Mouse (Mus musculus): Measurements from ENCODE around the gene Cdipt. TPM values are rescaled to one million over a fixed set of nuclear protein-coding genes. Genes with fewer than 3 reads are reported as not detected.

Cdipt gene
- total RNA-seq, 1 experiment from 2014 or later = 59.1 TPM

- no peak for ATAC-seq (ENCODE audit: extremely low read depth, insufficient number of reproducible peaks, low FRiP score, poor library complexity, severe bottlenecking)
Observed at GRCm38 (mm10) chr7:126965568-126965967, 10.1 kb upstream of the Cdipt start.

GRCm38 (mm10) chr7:126967361-126967760 is 8.4 kb upstream of the Cdipt start:
- ATAC-seq (ENCODE audit: extremely low read depth, insufficient number of reproducible peaks, low FRiP score, poor library complexity, severe bottlenecking) = no peak

- no peak for ATAC-seq (ENCODE audit: extremely low read depth, insufficient number of reproducible peaks, low FRiP score, poor library complexity, severe bottlenecking)
Observed at GRCm38 (mm10) chr7:126975493-126975892, 221 bp upstream of the Cdipt start.

- ATAC-seq (ENCODE audit: extremely low read depth, insufficient number of reproducible peaks, low FRiP score, poor library complexity, severe bottlenecking) = peak; percentile 93
Observed at GRCm38 (mm10) chr7:126975950-126976866, 494 bp downstream of the Cdipt start, which contains the start of gene Cdiptos. Cdiptos (minus strand) TSS chr7:126976098.

GRCm38 (mm10) chr7:126976878-126977459 is 1.3 kb downstream of the Cdipt start:
- no peak for ATAC-seq (ENCODE audit: extremely low read depth, insufficient number of reproducible peaks, low FRiP score, poor library complexity, severe bottlenecking)

GRCm38 (mm10) chr7:126978841-126979240 is 3.1 kb downstream of the Cdipt start:
- no peak for ATAC-seq (ENCODE audit: extremely low read depth, insufficient number of reproducible peaks, low FRiP score, poor library complexity, severe bottlenecking)

- ATAC-seq (ENCODE audit: extremely low read depth, insufficient number of reproducible peaks, low FRiP score, poor library complexity, severe bottlenecking) = no peak
Observed at GRCm38 (mm10) chr7:126981601-126982000, 5.9 kb downstream of the Cdipt start.

- no peak for ATAC-seq (ENCODE audit: extremely low read depth, insufficient number of reproducible peaks, low FRiP score, poor library complexity, severe bottlenecking)
Observed at GRCm38 (mm10) chr7:126982054-126982453, 6.3 kb downstream of the Cdipt start.

GRCm38 (mm10) chr7:126983113-126983512 is 7.4 kb downstream of the Cdipt start:
- ATAC-seq (ENCODE audit: extremely low read depth, insufficient number of reproducible peaks, low FRiP score, poor library complexity, severe bottlenecking) = no peak

GRCm38 (mm10) chr7:126984667-126985444 is 9.1 kb downstream of the Cdipt start:
- no peak for ATAC-seq (ENCODE audit: extremely low read depth, insufficient number of reproducible peaks, low FRiP score, poor library complexity, severe bottlenecking)

- no peak for ATAC-seq (ENCODE audit: extremely low read depth, insufficient number of reproducible peaks, low FRiP score, poor library complexity, severe bottlenecking)
Observed at GRCm38 (mm10) chr7:126986319-126986718, 10.6 kb downstream of the Cdipt start.

- ATAC-seq (ENCODE audit: extremely low read depth, insufficient number of reproducible peaks, low FRiP score, poor library complexity, severe bottlenecking) = no peak
Observed at GRCm38 (mm10) chr7:126988816-126989215, 13.1 kb downstream of the Cdipt start.

- no peak for ATAC-seq (ENCODE audit: extremely low read depth, insufficient number of reproducible peaks, low FRiP score, poor library complexity, severe bottlenecking)
Observed at GRCm38 (mm10) chr7:126996449-126996848, 20.7 kb downstream of the Cdipt start.

- ATAC-seq (ENCODE audit: extremely low read depth, insufficient number of reproducible peaks, low FRiP score, poor library complexity, severe bottlenecking) = no peak
Observed at GRCm38 (mm10) chr7:126999568-126999967, 23.9 kb downstream of the Cdipt start.

- ATAC-seq (ENCODE audit: extremely low read depth, insufficient number of reproducible peaks, low FRiP score, poor library complexity, severe bottlenecking) = no peak
Observed at GRCm38 (mm10) chr7:127003620-127004019, 27.9 kb downstream of the Cdipt start.

- no peak for ATAC-seq (ENCODE audit: extremely low read depth, insufficient number of reproducible peaks, low FRiP score, poor library complexity, severe bottlenecking)
Observed at GRCm38 (mm10) chr7:127004122-127004875, 28.6 kb downstream of the Cdipt start.

- no peak for ATAC-seq (ENCODE audit: extremely low read depth, insufficient number of reproducible peaks, low FRiP score, poor library complexity, severe bottlenecking)
Observed at GRCm38 (mm10) chr7:127007313-127008024, 31.8 kb downstream of the Cdipt start.
